Mouse (Mus musculus): ENCODE data around the gene Slc46a3.

GRCm38 (mm10) chr5:147913241-147913842, 18.7 kb upstream of the Slc46a3 start:
- no peak for TF ChIP-seq POLR2A (IDR thresholded peaks at IDR 0.05; ENCODE audit: control insufficient read depth, extremely low read depth, insufficient read depth, low read length, poor library complexity)
- no peak for TF ChIP-seq CTCF (IDR thresholded peaks at IDR 0.05; ENCODE audit: borderline replicate concordance, control insufficient read depth, extremely low read depth, insufficient read depth, low read length, poor library complexity)
